Mouse (Mus musculus) 3134 (cell line): Measurements from ENCODE around the gene Sez6l2.
A peak's percentile ranks its signal among the peaks of the same experiment; 100 is the strongest.

ENCODE experiments used
- DNase-seq: peaks from one replicate; pipeline ENCODE4 v3.0.0-alpha.2; 2011; ENCODE audit warnings: low spot score; ENCODE audit not compliant: insufficient read length; ENCODE audit errors: extremely low read depth

The Sez6l2 gene

GRCm38 (mm10) chr7:127004122-127004875 is 53.9 kb downstream of the Sez6l2 start:
- DNase-seq = no peak

- no peak for DNase-seq
Measured at GRCm38 (mm10) chr7:127007313-127008024, 57.1 kb downstream of the Sez6l2 start.

GRCm38 (mm10) chr7:127008239-127009019 is 58.1 kb downstream of the Sez6l2 start:
- peak; percentile 78 for DNase-seq

DNA sequence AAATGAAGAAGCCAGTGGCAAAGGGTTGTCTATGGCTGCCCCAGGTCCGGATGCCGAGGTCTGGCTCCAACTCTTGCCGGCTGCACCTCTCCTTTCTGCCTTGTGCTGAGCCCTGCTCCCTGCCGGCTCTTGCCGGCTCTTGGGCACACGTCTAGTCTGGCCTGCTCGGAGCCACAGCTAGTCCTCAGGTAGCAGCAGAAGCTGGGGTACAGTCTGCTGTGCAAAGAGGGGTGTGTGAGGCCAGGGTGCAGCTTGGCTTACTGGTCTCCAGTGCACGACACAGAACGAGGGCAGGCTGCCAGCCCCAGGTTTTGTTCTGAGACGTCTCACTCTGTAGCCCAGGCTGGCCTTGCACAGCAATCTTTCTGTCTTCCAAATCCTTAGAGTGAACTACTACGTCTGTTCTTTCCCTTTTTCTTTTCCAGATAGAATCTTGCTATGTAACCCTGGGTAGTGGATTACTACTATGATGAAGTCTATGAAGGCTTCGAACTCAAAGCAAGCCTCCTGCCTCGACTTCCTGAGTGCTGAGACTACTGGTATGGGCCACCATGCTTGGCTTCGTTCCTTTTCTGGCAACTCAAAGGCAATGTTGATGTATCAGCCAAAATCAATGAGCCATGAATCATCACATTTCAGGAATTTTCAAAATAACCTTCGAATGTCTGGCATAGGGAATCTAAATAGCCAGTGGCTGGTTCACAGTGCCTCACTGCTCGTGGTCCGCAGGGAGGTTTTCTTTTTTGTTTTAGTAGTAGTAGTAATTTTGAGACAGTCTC is 59.1 kb downstream of the Sez6l2 start:
- no peak for DNase-seq

- DNase-seq = no peak
Measured at GRCm38 (mm10) chr7:127011051-127011450, 60.7 kb downstream of the Sez6l2 start.

DNA sequence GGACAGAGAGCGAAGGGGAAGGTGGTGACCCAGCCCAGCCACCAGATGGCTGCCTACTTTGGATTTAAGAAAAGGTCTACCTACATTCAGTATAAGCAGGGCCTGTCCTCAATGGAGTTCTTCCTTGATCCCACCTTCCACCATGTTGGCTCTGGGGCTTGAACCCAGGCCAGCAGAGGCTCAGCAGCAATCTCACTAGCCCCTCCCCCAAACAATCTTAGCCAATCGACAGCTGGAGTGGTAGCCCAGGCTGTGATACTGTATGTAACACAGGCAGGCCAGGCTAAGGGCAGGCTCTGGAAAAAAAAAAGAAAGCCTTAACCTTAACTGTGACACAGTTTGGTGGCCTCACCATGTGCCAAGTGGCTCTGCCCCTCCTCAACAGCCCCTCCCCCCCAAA is 61.4 kb downstream of the Sez6l2 start:
- DNase-seq = no peak

DNA sequence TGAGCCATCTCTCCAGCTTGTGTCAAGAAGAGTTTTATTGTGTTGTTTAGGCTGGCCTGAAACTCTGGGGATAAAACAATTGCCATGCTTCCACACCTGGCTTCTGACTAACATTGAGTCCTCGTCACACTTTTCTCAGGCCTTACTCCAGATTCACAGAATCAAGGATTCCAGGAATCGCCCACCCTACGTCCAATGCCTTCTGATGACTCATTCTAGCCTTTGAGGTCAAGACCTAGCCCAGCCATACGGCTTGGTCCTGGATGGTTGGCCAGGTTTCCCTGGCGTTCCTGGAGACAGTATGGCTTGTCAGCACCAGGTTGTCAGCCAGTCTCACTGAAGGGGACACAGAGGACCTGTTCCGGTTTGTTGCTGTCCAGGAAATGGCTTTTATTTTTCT is 62.0 kb downstream of the Sez6l2 start:
- no peak for DNase-seq

DNA sequence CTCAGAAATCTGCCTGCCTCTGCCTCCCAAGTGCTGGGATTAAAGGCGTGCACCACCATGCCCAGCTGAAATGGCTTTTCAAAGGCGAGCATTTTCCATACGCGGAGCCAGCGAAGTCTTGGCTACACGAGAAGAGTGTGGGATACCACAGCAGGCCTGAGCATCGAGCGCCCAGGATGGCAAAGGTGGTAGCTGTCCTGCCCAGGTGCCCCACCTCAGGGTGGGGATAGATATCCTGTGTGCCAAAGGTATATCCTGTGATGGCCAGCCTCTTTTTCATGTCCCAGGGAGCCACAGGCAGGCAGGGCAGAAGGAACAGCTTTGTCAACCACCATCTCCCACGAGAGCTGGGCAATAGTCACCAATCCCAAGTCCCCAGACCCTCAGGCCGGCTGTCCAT is 62.5 kb downstream of the Sez6l2 start:
- no peak for DNase-seq

GRCm38 (mm10) chr7:127013385-127013784 is 63.0 kb downstream of the Sez6l2 start:
- DNase-seq = no peak

GRCm38 (mm10) chr7:127014320-127014719 is 64.0 kb downstream of the Sez6l2 start, which contains the start of gene Mvp:
TSS of gene Mvp (minus strand) at chr7:127014621.
- peak; percentile 75 for DNase-seq

DNA sequence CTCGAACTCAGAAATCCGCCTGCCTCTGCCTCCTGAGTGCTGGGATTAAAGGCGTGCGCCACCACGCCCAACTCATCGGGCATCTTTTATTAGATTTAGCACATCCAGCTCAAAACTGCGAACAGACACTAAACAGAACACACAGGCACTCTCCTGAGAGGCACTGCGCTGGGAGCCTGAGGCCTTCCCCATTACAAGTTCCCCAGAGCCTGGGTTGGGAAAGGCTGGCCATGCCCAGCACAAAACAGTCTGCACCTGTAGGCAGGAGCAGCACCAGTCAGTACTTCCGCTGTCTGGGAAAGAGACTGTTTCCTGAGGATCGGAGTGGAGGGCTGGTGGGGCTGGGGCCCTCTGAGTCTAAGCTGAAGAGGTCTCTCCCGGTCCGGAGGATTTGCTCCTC is 64.6 kb downstream of the Sez6l2 start:
- DNase-seq = no peak

DNA sequence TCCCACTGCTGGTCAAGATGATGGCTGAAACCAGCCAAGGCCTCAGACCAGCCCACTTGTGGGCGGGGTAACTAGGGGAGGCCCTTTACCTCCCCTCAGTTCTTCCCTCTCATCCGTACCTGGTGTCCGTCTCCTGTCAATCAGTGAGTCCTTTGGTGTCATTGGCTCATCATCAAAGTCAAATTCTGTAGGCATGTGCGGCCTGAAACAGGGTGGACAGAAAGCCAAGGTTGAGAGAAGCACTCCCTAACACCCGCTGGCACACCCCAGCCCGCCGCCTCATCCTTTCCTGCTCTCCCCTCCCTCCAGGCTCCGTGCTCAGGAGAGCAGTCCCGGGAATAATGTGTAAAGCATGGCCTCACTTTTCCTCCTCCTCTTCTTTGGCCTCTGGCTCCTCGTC is 65.7 kb downstream of the Sez6l2 start:
- peak; percentile 78 for DNase-seq

DNA sequence TGATC is 65.9 kb downstream of the Sez6l2 start, which contains the start of gene Pagr1b:
Pagr1b (minus strand) TSS at position 4 of the 5 bp plus-strand sequence.
- DNase-seq = no peak

DNA sequence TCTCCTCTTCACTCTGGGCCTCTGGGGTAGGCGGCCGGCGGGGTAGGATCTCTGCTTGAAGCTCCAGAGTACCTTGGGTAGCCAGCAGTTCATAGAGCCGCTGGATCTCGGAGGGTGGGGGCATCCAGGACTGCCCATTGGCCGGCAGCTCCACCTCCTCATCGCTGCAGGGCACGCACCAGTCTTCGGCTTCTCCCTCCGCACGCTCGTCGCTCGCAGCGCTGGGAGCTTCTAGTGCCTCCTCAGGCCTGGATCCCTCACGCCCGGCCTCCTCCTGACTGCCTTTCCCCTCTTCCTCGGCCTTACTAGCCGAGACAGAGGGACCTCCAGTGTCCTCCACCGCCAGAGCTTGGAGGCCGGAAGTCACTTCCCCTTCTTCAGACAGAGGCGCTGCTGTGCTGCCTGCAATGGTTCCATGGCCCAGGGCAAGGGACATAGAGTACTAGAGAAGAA is 66.1 kb downstream of the Sez6l2 start:
- peak; percentile 83 for DNase-seq

- peak; percentile 96 for DNase-seq
Measured at GRCm38 (mm10) chr7:127016971-127017949, 66.9 kb downstream of the Sez6l2 start, which contains the start of gene Pagr1a. TSS of gene Pagr1a (minus strand) at chr7:127017352.

DNA sequence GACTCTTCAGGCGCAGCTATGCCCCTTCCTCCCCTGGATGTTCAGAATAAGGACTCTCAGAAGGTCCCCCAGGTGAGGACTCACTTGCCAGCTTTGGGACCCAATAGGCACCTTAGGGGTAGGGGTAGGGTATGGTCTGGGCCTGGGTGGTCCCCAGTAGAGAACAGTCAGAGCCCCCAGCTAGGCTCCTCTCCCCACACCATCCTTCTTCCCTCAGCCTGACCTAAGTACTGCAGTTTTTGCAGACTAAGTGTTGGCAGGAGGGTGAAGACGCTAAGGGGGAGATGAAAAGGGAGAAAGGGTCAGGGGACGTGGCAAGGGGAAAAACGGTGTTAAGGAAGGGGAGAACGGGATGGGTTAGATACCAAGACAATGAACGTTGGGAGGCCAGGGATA is 67.6 kb downstream of the Sez6l2 start:
- DNase-seq = no peak

GRCm38 (mm10) chr7:127018416-127019305 is 68.3 kb downstream of the Sez6l2 start:
- no peak for DNase-seq

DNA sequence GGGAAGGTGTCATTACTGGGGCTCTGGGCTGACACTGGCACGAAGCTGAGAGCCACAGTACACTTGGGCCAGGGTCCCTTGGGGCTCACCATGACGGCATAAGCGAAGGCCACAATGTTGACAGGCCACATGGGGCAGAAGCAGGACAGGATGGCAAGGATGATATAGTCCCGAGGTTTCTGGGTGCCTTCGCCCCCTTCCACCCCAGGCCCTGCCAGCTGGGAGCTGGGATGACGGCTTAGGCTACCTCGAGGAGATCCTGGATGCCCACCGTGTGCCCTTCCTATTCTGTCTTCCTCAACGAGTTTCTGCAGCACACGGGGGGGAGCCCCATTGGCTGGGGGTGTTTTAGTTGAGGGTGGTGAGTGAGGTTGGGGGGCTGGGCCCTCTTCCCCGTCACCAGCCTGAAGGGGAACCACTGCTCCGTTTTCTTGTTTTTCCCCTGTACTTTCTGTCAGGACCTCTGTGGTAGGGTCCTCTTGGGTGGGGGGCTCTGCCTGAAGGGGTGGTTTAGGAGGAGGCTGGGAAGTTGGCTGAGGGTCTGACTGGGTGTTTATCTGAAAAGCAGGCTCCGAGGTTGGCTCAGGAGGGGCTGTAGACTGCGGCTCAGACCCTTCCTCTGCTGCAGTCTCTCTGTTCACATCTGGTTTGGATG is 69.1 kb downstream of the Sez6l2 start:
- no peak for DNase-seq
